Mouse (Mus musculus): ENCODE results near the gene Olfr71. TPM values are rescaled to one million over a fixed set of nuclear protein-coding genes. Genes with fewer than 3 reads are reported as not detected.

Gene Olfr71
- polyA plus RNA-seq, 1 experiment = not detected

- WGBS = 1% methylated on average over 39 of the region's 41 CpGs
- DNase-seq (ENCODE audit: low read depth, low spot score) = peak; percentile 52
These were observed 41.1 kb downstream of the Olfr71 start, which contains the start of the genes Tmem8b and Fam221b for GRCm38 (mm10) chr4:43668782-43669427. Gene Tmem8b (plus strand): TSS chr4:43668971. Gene Fam221b (minus strand): TSS chr4:43669145.

GRCm38 (mm10) chr4:43666412-43666811, 43.6 kb downstream of the Olfr71 start:
- 21% methylated on average over 4 of the region's 4 CpGs for WGBS
- DNase-seq (ENCODE audit: low read depth, low spot score) = no peak

GRCm38 (mm10) chr4:43657146-43657545, 52.9 kb downstream of the Olfr71 start:
- DNase-seq (ENCODE audit: low read depth, low spot score) = no peak
- WGBS = 53% methylated on average over 4 of the region's 4 CpGs

GRCm38 (mm10) chr4:43656339-43657109, 53.5 kb downstream of the Olfr71 start, which contains the start of gene Hint2:
Gene Hint2 (minus strand): TSS chr4:43656466.
- peak; percentile 92 for DNase-seq (ENCODE audit: low read depth, low spot score)
- under 1% methylated on average over 34 of the region's 34 CpGs for WGBS

- no peak for DNase-seq (ENCODE audit: low read depth, low spot score)
- WGBS = 3% methylated on average over 34 of the region's 34 CpGs
These were observed 54.3 kb downstream of the Olfr71 start for GRCm38 (mm10) chr4:43655656-43656338.

Other genes with a start within 250 kb of the Olfr71 start
- gene Sit1, start 226.5 kb downstream of the Olfr71 start, polyA plus RNA-seq (2012; rRNA removed) = 1.7 and 1.8 TPM in 2 replicates
- gene Ccdc107, start 217.4 kb downstream of the Olfr71 start, polyA plus RNA-seq (2012; rRNA removed) = 187 and 232 TPM in 2 replicates
- gene Arhgef39, start 210.6 kb downstream of the Olfr71 start, polyA plus RNA-seq (2012; rRNA removed) = 66.9 and 81.0 TPM in 2 replicates
- 50.4 and 64.5 TPM in 2 replicates for gene Car9, start 203.3 kb downstream of the Olfr71 start, polyA plus RNA-seq (2012; rRNA removed)
- 118 and 122 TPM in 2 replicates for gene Tpm2, start 186.5 kb downstream of the Olfr71 start, polyA plus RNA-seq (2012; rRNA removed)
- gene Creb3, start 147.9 kb downstream of the Olfr71 start, polyA plus RNA-seq (2012; rRNA removed) = 66.0 and 86.4 TPM in 2 replicates
- 48.4 and 72.5 TPM in 2 replicates for gene Tln1, start 147.6 kb downstream of the Olfr71 start, polyA plus RNA-seq (2012; rRNA removed)
- gene Rgp1, start 131.5 kb downstream of the Olfr71 start, polyA plus RNA-seq (2012; rRNA removed) = 25.9 and 45.4 TPM in 2 replicates
- gene Gba2, start 131.4 kb downstream of the Olfr71 start, polyA plus RNA-seq (2012; rRNA removed) = 6.3 and 10.3 TPM in 2 replicates
- not detected in 2 replicates for gene Msmp, start 125.8 kb downstream of the Olfr71 start, polyA plus RNA-seq (2012; rRNA removed)
- gene Npr2, start 78.3 kb downstream of the Olfr71 start, polyA plus RNA-seq (2012; rRNA removed) = 7.3 and 9.0 TPM in 2 replicates
- 0.38 and 0.81 TPM in 2 replicates for gene Spag8, start 56.7 kb downstream of the Olfr71 start, polyA plus RNA-seq (2012; rRNA removed)
- 80.6 and 90.2 TPM in 2 replicates for gene Hint2, start 53.8 kb downstream of the Olfr71 start, polyA plus RNA-seq (2012; rRNA removed)
- 2.0 and 2.3 TPM in 2 replicates for gene Tmem8b, start 41.3 kb downstream of the Olfr71 start, polyA plus RNA-seq (2012; rRNA removed)
- 0.02 and 0.07 TPM in 2 replicates for gene Fam221b, start 41.1 kb downstream of the Olfr71 start, polyA plus RNA-seq (2012; rRNA removed)
- not detected in 2 replicates for gene Olfr70, start 9.4 kb downstream of the Olfr71 start, polyA plus RNA-seq (2012; rRNA removed)
- gene Hrct1, start 16.9 kb upstream of the Olfr71 start, polyA plus RNA-seq (2012; rRNA removed) = 1.9 and 2.3 TPM in 2 replicates
- gene Spaar, start 19.8 kb upstream of the Olfr71 start, polyA plus RNA-seq (2012; rRNA removed) = 0.68 and 1.5 TPM in 2 replicates
- not detected in 2 replicates for gene Olfr159, start 60.8 kb upstream of the Olfr71 start, polyA plus RNA-seq (2012; rRNA removed)
- gene Olfr156, start 113.6 kb upstream of the Olfr71 start, polyA plus RNA-seq (2012; rRNA removed) = not detected in 2 replicates
- gene Olfr157, start 129.9 kb upstream of the Olfr71 start, polyA plus RNA-seq (2012; rRNA removed) = 0.10 and 0.14 TPM in 2 replicates
- gene Olfr155, start 141.3 kb upstream of the Olfr71 start, polyA plus RNA-seq (2012; rRNA removed) = not detected in 2 replicates
- gene Reck, start 165.3 kb upstream of the Olfr71 start, polyA plus RNA-seq (2012; rRNA removed) = 2.5 and 4.1 TPM in 2 replicates
- 21.5 and 28.2 TPM in 2 replicates for gene Glipr2, start 247.1 kb upstream of the Olfr71 start, polyA plus RNA-seq (2012; rRNA removed)